Mouse (Mus musculus): ENCODE results near the gene Fbxw13. TPM values are rescaled to one million over a fixed set of nuclear protein-coding genes. Genes with fewer than 3 reads are reported as not detected.
"Not testable (repeated sequence)": the region's sequence is repeated elsewhere in the genome, so short reads cannot be mapped to it uniquely, and the experiment has no call there.

The Fbxw13 gene
- polyA plus RNA-seq (2016; fragmentation: Nextera tagmentation; extraction: Ambion mirVana): not detected in 2 replicates

DNA sequence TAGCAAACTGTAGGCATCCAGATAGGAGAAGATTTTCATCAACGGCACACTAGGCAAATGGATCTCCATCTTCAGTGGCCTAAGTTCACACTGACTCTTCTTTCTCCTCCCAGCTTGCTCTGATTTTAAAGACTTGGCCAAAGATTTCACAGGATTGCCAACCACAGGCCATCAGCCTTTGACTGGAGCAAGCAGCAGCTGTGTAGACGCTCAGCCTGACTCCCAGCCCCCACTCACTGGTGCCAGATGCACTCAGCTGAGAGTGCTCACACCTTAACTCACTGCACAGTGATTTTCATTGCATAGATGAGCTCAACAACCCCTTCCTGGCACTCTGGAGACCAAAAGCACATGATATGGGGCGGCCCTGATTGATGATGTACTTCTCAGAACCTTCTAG is at the start of gene Fbxw13:
TSS of gene Fbxw13 (minus strand) at position 101 of the 400 bp plus-strand sequence.
- H3K27me3 ChIP-seq; H3K4me3 ChIP-seq (replicated peaks); H3K4me2 ChIP-seq; H3K27ac ChIP-seq; H3K9ac ChIP-seq; H3K4me1 ChIP-seq; ATAC-seq (ENCODE audit: low FRiP score); H3K36me3 ChIP-seq (replicated peaks); H3K9me3 ChIP-seq: not testable (repeated sequence)
- WGBS: 76% methylated on average over 3 of the region's 3 CpGs

DNA sequence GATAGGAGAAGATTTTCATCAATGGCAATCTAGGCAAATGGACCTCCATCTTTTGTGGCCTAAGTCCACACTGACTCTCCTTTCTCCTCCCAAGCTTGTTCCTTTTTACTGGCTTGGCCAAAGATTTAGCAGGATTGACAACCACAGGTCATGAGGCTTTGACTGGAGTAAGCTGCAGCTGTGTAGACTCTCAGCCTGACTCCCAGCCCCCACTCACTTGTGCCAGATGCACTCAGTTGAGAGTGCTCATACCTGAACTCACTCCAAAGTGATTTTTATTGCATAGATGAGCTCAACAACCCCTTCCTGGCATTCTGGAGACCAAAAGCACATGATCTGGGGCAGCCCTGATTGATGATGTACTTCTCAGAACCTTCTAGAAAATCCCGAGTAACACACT is 38.9 kb upstream of the Fbxw13 start, which contains the start of gene Fbxw20:
TSS of gene Fbxw20 (minus strand) at position 101 of the 400 bp plus-strand sequence.
- no peaks in the 10 kb centered on the region for H3K36me3 ChIP-seq (replicated peaks)
- no peak within 1 kb of the TSS for H3K27ac ChIP-seq
- H3K4me1 ChIP-seq: no peaks in the 10 kb centered on the region
- H3K9me3 ChIP-seq: no peaks in the 10 kb centered on the region
- no peak within 1 kb of the TSS for H3K4me2 ChIP-seq
- H3K9ac ChIP-seq: no peak within 1 kb of the TSS
- ATAC-seq (ENCODE audit: low FRiP score): no peak
- H3K27me3 ChIP-seq: no peaks in the 10 kb centered on the region
- WGBS: 88% methylated on average over 1 of the region's 1 CpGs
- H3K4me3 ChIP-seq (replicated peaks): no peak within 1 kb of the TSS

GRCm38 (mm10) chr9:109218449-109218848 is 22.7 kb upstream of the Fbxw13 start:
- Histone ChIP-seq H3K27me3 (no peaks in the 10 kb centered on the region), H3K9ac (no peak overlapping the region), H3K4me1 (no peaks in the 10 kb centered on the region), H3K36me3 (replicated peaks) (no peaks in the 10 kb centered on the region), H3K9me3 (no peaks in the 10 kb centered on the region), H3K4me2 (no peak overlapping the region), H3K4me3 (replicated peaks) (no peak overlapping the region), H3K27ac (no peak overlapping the region)
- 69% methylated on average over 6 of the region's 6 CpGs for WGBS
- no peak for ATAC-seq (ENCODE audit: low FRiP score)

- H3K27me3 ChIP-seq; H3K4me2 ChIP-seq; H3K4me1 ChIP-seq; H3K4me3 ChIP-seq (replicated peaks); H3K27ac ChIP-seq; H3K9me3 ChIP-seq; H3K9ac ChIP-seq; ATAC-seq (ENCODE audit: low FRiP score); H3K36me3 ChIP-seq (replicated peaks): not testable (repeated sequence)
- WGBS: 76% methylated on average over 1 of the region's 1 CpGs
Observed at GRCm38 (mm10) chr9:109201347-109201746, 5.6 kb upstream of the Fbxw13 start.

- 81% methylated on average over 1 of the region's 1 CpGs for WGBS
- no peak for ATAC-seq (ENCODE audit: low FRiP score)
- no peaks in the 10 kb centered on the region for H3K4me1 ChIP-seq
- no peaks in the 10 kb centered on the region for H3K36me3 ChIP-seq (replicated peaks)
- no peaks in the 10 kb centered on the region for H3K27me3 ChIP-seq
- no peak overlapping the region for H3K9ac ChIP-seq
- no peak overlapping the region for H3K27ac ChIP-seq
- no peak overlapping the region for H3K4me3 ChIP-seq (replicated peaks)
- H3K4me2 ChIP-seq: no peak overlapping the region
- no peaks in the 10 kb centered on the region for H3K9me3 ChIP-seq
Observed at GRCm38 (mm10) chr9:109200349-109200748, 4.6 kb upstream of the Fbxw13 start.

GRCm38 (mm10) chr9:109199353-109199752 is 3.6 kb upstream of the Fbxw13 start:
- Histone ChIP-seq H3K4me1 (no peaks in the 10 kb centered on the region), H3K9ac (no peak overlapping the region), H3K27ac (no peak overlapping the region), H3K9me3 (no peaks in the 10 kb centered on the region), H3K4me3 (replicated peaks) (no peak overlapping the region), H3K36me3 (replicated peaks) (no peaks in the 10 kb centered on the region), H3K4me2 (no peak overlapping the region), H3K27me3 (no peaks in the 10 kb centered on the region)
- WGBS: 100% methylated on average over 1 of the region's 1 CpGs
- no peak for ATAC-seq (ENCODE audit: low FRiP score)

- no peaks in the 10 kb centered on the region for H3K27me3 ChIP-seq
- H3K9ac ChIP-seq: no peak overlapping the region
- H3K27ac ChIP-seq: no peak overlapping the region
- H3K36me3 ChIP-seq (replicated peaks): no peaks in the 10 kb centered on the region
- ATAC-seq (ENCODE audit: low FRiP score): no peak
- H3K4me1 ChIP-seq: no peaks in the 10 kb centered on the region
- H3K4me3 ChIP-seq (replicated peaks): no peak overlapping the region
- no peak overlapping the region for H3K4me2 ChIP-seq
- H3K9me3 ChIP-seq: no peaks in the 10 kb centered on the region
- WGBS: 88% methylated on average over 1 of the region's 1 CpGs
Observed at GRCm38 (mm10) chr9:109177208-109177607, 18.6 kb downstream of the Fbxw13 start.

GRCm38 (mm10) chr9:109176301-109176700 is 19.5 kb downstream of the Fbxw13 start:
- Histone ChIP-seq H3K4me1 (no peaks in the 10 kb centered on the region), H3K36me3 (replicated peaks) (no peaks in the 10 kb centered on the region), H3K4me2 (no peak overlapping the region), H3K9me3 (no peaks in the 10 kb centered on the region), H3K4me3 (replicated peaks) (no peak overlapping the region), H3K27ac (no peak overlapping the region), H3K27me3 (no peaks in the 10 kb centered on the region), H3K9ac (no peak overlapping the region)
- no peak for ATAC-seq (ENCODE audit: low FRiP score)
- WGBS: 80% methylated on average over 1 of the region's 1 CpGs

- Histone ChIP-seq H3K27me3 (no peaks in the 10 kb centered on the region), H3K27ac (no peak overlapping the region), H3K4me1 (no peaks in the 10 kb centered on the region), H3K36me3 (replicated peaks) (no peaks in the 10 kb centered on the region), H3K4me2 (no peak overlapping the region), H3K9me3 (peaks cover 4% of the 10 kb centered on the region; the same call in 1 of the 2 replicates), H3K4me3 (replicated peaks) (no peak overlapping the region), H3K9ac (no peak overlapping the region)
- ATAC-seq (ENCODE audit: low FRiP score): no peak
Observed at GRCm38 (mm10) chr9:109167316-109167715, 28.5 kb downstream of the Fbxw13 start.

- WGBS: 70% methylated on average over 3 of the region's 3 CpGs
Observed at GRCm38 (mm10) chr9:109161941-109162340, 33.8 kb downstream of the Fbxw13 start, which contains the start of gene Fbxw21. TSS of gene Fbxw21 (minus strand) at chr9:109162041.

DNA sequence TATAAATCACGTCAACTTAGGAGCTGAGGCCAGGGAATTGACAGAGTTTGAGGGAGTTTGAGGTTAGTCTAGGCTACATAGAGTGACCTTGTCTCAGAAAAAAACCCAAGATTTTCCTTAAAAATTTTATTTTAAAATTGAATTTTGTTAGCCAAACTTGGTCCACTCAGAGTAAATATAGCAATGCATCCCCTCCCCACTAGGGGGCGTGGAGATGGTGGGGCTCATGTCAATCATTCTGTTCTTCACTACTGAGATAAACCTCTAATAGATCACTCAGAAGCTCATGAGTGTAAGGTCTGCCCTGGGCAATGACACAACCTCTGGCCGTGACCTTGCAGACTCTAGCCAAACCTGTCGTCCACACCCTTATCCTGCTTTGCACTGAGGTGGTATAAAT is 55.4 kb downstream of the Fbxw13 start:
- not testable (repeated sequence) for H3K27me3 ChIP-seq; H3K4me1 ChIP-seq; ATAC-seq (ENCODE audit: low FRiP score); H3K4me2 ChIP-seq; H3K36me3 ChIP-seq (replicated peaks); H3K9ac ChIP-seq; H3K27ac ChIP-seq; H3K9me3 ChIP-seq; H3K4me3 ChIP-seq (replicated peaks)
- WGBS: 69% methylated on average over 4 of the region's 4 CpGs

More at GRCm38 (mm10) chr9:109161941-109162340, 33.8 kb downstream of the Fbxw13 start, which contains the start of gene Fbxw21:
- no peaks in the 10 kb centered on the region for H3K36me3 ChIP-seq (replicated peaks)
- no peak for ATAC-seq (ENCODE audit: low FRiP score)
- H3K4me1 ChIP-seq: no peaks in the 10 kb centered on the region
- H3K4me2 ChIP-seq: no peak within 1 kb of the TSS
- H3K9me3 ChIP-seq: no peaks in the 10 kb centered on the region
- no peak within 1 kb of the TSS for H3K9ac ChIP-seq
- no peak within 1 kb of the TSS for H3K4me3 ChIP-seq (replicated peaks)
- no peak within 1 kb of the TSS for H3K27ac ChIP-seq
- no peaks in the 10 kb centered on the region for H3K27me3 ChIP-seq

GRCm38 (mm10) chr9:109130076-109130475 is 65.7 kb downstream of the Fbxw13 start:
- H3K4me2 ChIP-seq: no peak overlapping the region
- 88% methylated on average over 5 of the region's 5 CpGs for WGBS
- no peak overlapping the region for H3K27ac ChIP-seq
- no peak overlapping the region for H3K9ac ChIP-seq
- no peak for ATAC-seq (ENCODE audit: low FRiP score)
- no peaks in the 10 kb centered on the region for H3K9me3 ChIP-seq
- no peaks in the 10 kb centered on the region for H3K36me3 ChIP-seq (replicated peaks)
- H3K4me1 ChIP-seq: no peaks in the 10 kb centered on the region
- no peaks in the 10 kb centered on the region for H3K27me3 ChIP-seq
- no peak overlapping the region for H3K4me3 ChIP-seq (replicated peaks)

All from forebrain, embryonic 12.5 days (tissue).